Mouse (Mus musculus): ENCODE measurements around the gene Plekhg2. TPM values are rescaled to one million over a fixed set of nuclear protein-coding genes. Genes with fewer than 3 reads are reported as not detected.
A peak's percentile ranks its signal among the peaks of the same experiment; 100 is the strongest.

Gene Plekhg2
- polyA plus RNA-seq, 1 experiment from 2014 or later: 70.8 TPM

DNA sequence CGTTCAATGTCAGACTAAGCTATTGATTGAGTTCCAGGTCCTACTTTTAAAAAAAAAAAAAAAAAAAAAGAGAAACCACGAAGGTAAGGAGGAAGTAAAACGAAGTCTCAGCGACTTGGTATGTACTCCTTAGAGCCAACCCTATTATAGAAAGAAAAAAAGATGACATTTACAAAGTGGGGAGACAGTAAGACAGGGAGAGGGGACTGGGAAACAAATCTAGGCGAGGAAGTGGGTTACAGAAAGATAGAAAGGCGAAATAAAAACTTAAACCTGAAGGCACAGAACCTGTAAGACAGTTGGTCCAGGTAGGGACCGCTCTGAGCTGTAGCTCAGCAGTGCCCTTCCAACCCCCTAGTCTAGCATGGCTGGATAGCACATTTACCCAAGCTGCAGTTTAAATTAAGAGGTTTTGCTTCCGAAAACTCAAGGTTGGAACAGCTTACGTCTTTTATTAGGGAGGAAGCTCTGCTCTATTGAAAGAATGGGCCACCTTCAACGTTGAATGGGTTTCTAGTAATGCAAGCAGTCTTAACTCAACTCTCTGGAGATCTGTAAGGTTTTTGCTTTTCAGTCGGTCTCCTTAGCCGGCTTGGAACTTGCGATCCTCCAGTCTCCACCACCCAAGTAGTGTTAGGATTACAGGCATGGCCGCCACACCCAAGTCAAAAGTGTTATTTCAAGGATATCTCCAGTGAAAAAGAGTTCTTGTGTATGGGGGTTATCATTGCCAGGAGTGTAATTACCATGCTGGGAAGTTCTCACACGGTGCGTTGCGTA lies 8.0 kb upstream of the Plekhg2 start, which contains the start of gene Zfp36:
Zfp36 (minus strand) TSS at position 17 of the 780 bp plus-strand sequence.
- peak within 1 kb of the TSS; percentile 77 for H3K4me2 ChIP-seq (replicated peaks; ENCODE audit: low read depth, low read length)
- peaks cover 7% of the 10 kb centered on the region; the same call in 1 of the 2 replicates for H3K36me3 ChIP-seq (ENCODE audit: control insufficient read depth, insufficient read depth, low read length)
- H3K27me3 ChIP-seq (ENCODE audit: control insufficient read depth, insufficient read depth, low read length): no peaks in the 10 kb centered on the region
- 52% methylated on average over 17 of the region's 17 CpGs for WGBS
- H3K27ac ChIP-seq (ENCODE audit: low read depth, low read length): peak within 1 kb of the TSS; percentile 99
- H3K9me3 ChIP-seq (ENCODE audit: control insufficient read depth, low read length): no peaks in the 10 kb centered on the region
- H3K9ac ChIP-seq (ENCODE audit: low read depth, low read length): peak within 1 kb of the TSS; percentile 83
- H3K4me3 ChIP-seq (ENCODE audit: low read length): peak within 1 kb of the TSS; percentile 79
- ATAC-seq (ENCODE audit: low FRiP score, low TSS enrichment): no peak
- peaks cover 49% of the 10 kb centered on the region for H3K4me1 ChIP-seq (ENCODE audit: control insufficient read depth, insufficient read depth, low read length)

- Histone ChIP-seq H3K4me2 (replicated peaks; ENCODE audit: low read depth, low read length) (peak overlapping the region; percentile 77), H3K27ac (ENCODE audit: low read depth, low read length) (peak overlapping the region; percentile 96), H3K9ac (ENCODE audit: low read depth, low read length) (peak overlapping the region; percentile 83), H3K4me3 (ENCODE audit: low read length) (peak overlapping the region; percentile 79), H3K4me1 (ENCODE audit: control insufficient read depth, insufficient read depth, low read length) (peaks cover 49% of the 10 kb centered on the region), H3K9me3 (ENCODE audit: control insufficient read depth, low read length) (no peaks in the 10 kb centered on the region), H3K27me3 (ENCODE audit: control insufficient read depth, insufficient read depth, low read length) (no peaks in the 10 kb centered on the region), H3K36me3 (ENCODE audit: control insufficient read depth, insufficient read depth, low read length) (peaks cover 7% of the 10 kb centered on the region; the same call in 1 of the 2 replicates)
- ATAC-seq (ENCODE audit: low FRiP score, low TSS enrichment): peak; percentile 38
- WGBS: under 1% methylated on average over 53 of the region's 53 CpGs
Measured at GRCm38 (mm10) chr7:28378769-28379651, 6.6 kb upstream of the Plekhg2 start.

GRCm38 (mm10) chr7:28378066-28378690 lies 5.8 kb upstream of the Plekhg2 start:
- ATAC-seq (ENCODE audit: low FRiP score, low TSS enrichment): no peak
- whole genome bisulfite sequencing: 13% methylated on average over 32 of the region's 32 CpGs
- Histone ChIP-seq H3K36me3 (ENCODE audit: control insufficient read depth, insufficient read depth, low read length) (peaks cover 7% of the 10 kb centered on the region; the same call in 1 of the 2 replicates), H3K4me2 (replicated peaks; ENCODE audit: low read depth, low read length) (peak overlapping the region; percentile 77), H3K9ac (ENCODE audit: low read depth, low read length) (peak overlapping the region; percentile 83), H3K27ac (ENCODE audit: low read depth, low read length) (peak overlapping the region; percentile 96), H3K4me1 (ENCODE audit: control insufficient read depth, insufficient read depth, low read length) (peaks cover 46% of the 10 kb centered on the region), H3K27me3 (ENCODE audit: control insufficient read depth, insufficient read depth, low read length) (no peaks in the 10 kb centered on the region), H3K9me3 (ENCODE audit: control insufficient read depth, low read length) (no peaks in the 10 kb centered on the region), H3K4me3 (ENCODE audit: low read length) (peak overlapping the region; percentile 79)

DNA sequence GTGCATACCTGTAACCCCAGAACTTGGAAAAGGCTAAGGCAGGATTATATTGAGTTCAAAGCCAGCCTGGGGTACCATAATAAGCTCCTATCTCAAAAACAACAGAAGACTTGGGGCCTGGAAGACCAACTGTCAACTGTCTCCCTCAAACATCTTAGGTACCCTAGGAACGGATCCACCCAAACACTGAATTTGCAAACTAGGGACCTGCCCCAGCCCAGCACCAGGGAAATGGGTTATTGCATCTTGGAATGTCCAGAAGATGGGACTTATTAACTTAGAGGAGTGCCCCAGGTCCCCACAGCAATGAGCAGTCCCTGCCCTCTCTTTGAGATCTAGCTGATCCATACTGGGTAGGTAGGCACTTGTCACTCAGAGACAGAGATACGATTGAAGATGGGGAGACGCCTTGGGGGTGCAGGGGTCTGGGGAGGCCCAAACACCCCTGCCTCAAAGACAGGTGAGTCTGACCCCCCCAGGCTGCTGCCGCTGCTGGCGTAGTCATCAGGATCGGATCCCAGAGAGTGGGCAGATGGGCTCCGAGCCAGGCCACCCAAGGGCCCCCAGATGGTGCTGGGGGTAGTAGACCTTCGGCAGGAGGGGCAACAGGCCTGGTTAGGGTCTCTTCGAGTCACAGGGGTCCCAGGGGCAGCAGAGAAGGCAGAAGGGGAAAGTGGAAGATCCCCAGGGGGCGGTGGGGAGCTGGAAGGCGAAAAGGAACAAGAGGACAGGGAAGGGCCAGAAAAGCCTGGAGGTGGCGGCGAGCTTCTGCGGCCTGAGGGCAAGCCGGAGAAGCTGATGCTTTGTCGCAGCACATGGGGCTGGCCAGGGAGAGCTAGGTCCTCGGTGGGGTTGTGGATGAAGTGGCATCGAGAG lies 5.0 kb upstream of the Plekhg2 start:
- H3K27ac ChIP-seq (ENCODE audit: low read depth, low read length): peak overlapping the region; percentile 96

GRCm38 (mm10) chr7:28376011-28376771 lies 3.8 kb upstream of the Plekhg2 start:
- Histone ChIP-seq H3K27me3 (ENCODE audit: control insufficient read depth, insufficient read depth, low read length) (no peaks in the 10 kb centered on the region), H3K9ac (ENCODE audit: low read depth, low read length) (peak overlapping the region; percentile 68), H3K9me3 (ENCODE audit: control insufficient read depth, low read length) (no peaks in the 10 kb centered on the region), H3K4me2 (replicated peaks; ENCODE audit: low read depth, low read length) (peak overlapping the region; percentile 77), H3K4me3 (ENCODE audit: low read length) (peak overlapping the region; percentile 37), H3K36me3 (ENCODE audit: control insufficient read depth, insufficient read depth, low read length) (peaks cover 7% of the 10 kb centered on the region; the same call in 1 of the 2 replicates), H3K27ac (ENCODE audit: low read depth, low read length) (peak overlapping the region; percentile 98), H3K4me1 (ENCODE audit: control insufficient read depth, insufficient read depth, low read length) (peaks cover 28% of the 10 kb centered on the region)
- no peak for ATAC-seq (ENCODE audit: low FRiP score, low TSS enrichment)
- WGBS: 2% methylated on average over 30 of the region's 30 CpGs

More for the DNA sequence above, 5.0 kb upstream of the Plekhg2 start:
- H3K36me3 ChIP-seq (ENCODE audit: control insufficient read depth, insufficient read depth, low read length): peaks cover 7% of the 10 kb centered on the region; the same call in 1 of the 2 replicates
- ATAC-seq (ENCODE audit: low FRiP score, low TSS enrichment): no peak
- H3K27me3 ChIP-seq (ENCODE audit: control insufficient read depth, insufficient read depth, low read length): no peaks in the 10 kb centered on the region
- WGBS: 59% methylated on average over 18 of the region's 18 CpGs
- H3K4me1 ChIP-seq (ENCODE audit: control insufficient read depth, insufficient read depth, low read length): peaks cover 39% of the 10 kb centered on the region
- H3K4me3 ChIP-seq (ENCODE audit: low read length): peak overlapping the region; percentile 79
- peak overlapping the region; percentile 83 for H3K9ac ChIP-seq (ENCODE audit: low read depth, low read length)
- no peaks in the 10 kb centered on the region for H3K9me3 ChIP-seq (ENCODE audit: control insufficient read depth, low read length)
- H3K4me2 ChIP-seq (replicated peaks; ENCODE audit: low read depth, low read length): peak overlapping the region; percentile 77

- peak; percentile 41 for ATAC-seq (ENCODE audit: low FRiP score, low TSS enrichment)
- peak overlapping the region; percentile 68 for H3K9ac ChIP-seq (ENCODE audit: low read depth, low read length)
- no peaks in the 10 kb centered on the region for H3K9me3 ChIP-seq (ENCODE audit: control insufficient read depth, low read length)
- peak overlapping the region; percentile 37 for H3K4me3 ChIP-seq (ENCODE audit: low read length)
- H3K4me1 ChIP-seq (ENCODE audit: control insufficient read depth, insufficient read depth, low read length): peaks cover 27% of the 10 kb centered on the region
- peak overlapping the region; percentile 98 for H3K27ac ChIP-seq (ENCODE audit: low read depth, low read length)
- peak overlapping the region; percentile 77 for H3K4me2 ChIP-seq (replicated peaks; ENCODE audit: low read depth, low read length)
- WGBS: under 1% methylated on average over 36 of the region's 36 CpGs
- H3K27me3 ChIP-seq (ENCODE audit: control insufficient read depth, insufficient read depth, low read length): no peaks in the 10 kb centered on the region
- peaks cover 8% of the 10 kb centered on the region; the same call in 1 of the 2 replicates for H3K36me3 ChIP-seq (ENCODE audit: control insufficient read depth, insufficient read depth, low read length)
Measured at GRCm38 (mm10) chr7:28375176-28375921, 3.0 kb upstream of the Plekhg2 start.

DNA sequence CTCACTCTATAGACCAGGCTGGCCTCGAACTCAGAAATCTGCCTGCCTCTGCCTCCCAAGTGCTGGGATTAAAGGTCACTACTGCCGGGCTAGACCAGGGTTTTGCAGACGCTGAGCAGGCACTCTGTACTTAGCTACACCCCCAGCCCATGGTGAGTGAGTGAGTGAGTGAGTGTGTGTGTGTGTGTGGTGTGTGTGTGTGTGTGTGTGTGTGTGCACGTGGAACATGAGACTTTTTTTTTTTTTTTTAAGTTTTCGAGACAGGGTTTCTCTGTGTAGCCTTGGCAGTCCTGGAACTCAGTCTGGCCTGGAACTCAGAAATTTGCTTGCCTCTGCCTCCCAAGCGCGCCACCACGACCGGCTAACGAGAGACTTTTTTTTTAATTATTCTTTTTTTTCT lies 2.2 kb upstream of the Plekhg2 start:
- Histone ChIP-seq H3K9ac (ENCODE audit: low read depth, low read length) (no peak overlapping the region), H3K4me2 (replicated peaks; ENCODE audit: low read depth, low read length) (peak overlapping the region; percentile 77), H3K4me3 (ENCODE audit: low read length) (no peak overlapping the region; the same call in 1 of the 2 replicates), H3K4me1 (ENCODE audit: control insufficient read depth, insufficient read depth, low read length) (peaks cover 32% of the 10 kb centered on the region), H3K9me3 (ENCODE audit: control insufficient read depth, low read length) (no peaks in the 10 kb centered on the region), H3K36me3 (ENCODE audit: control insufficient read depth, insufficient read depth, low read length) (peaks cover 15% of the 10 kb centered on the region), H3K27ac (ENCODE audit: low read depth, low read length) (peak overlapping the region; percentile 98), H3K27me3 (ENCODE audit: control insufficient read depth, insufficient read depth, low read length) (no peaks in the 10 kb centered on the region)
- no peak for ATAC-seq (ENCODE audit: low FRiP score, low TSS enrichment)
- WGBS: 74% methylated on average over 10 of the region's 10 CpGs
